Mouse (Mus musculus) E14TG2a.4 (cell line): ENCODE data around the gene Fyco1.

Experiments
- CTCF ChIP-seq: conservative IDR thresholded peaks from 2 replicates; pipeline ENCODE4 v1.5.1; 2014; ENCODE audit warnings: low read length
- POU5F1 ChIP-seq: IDR thresholded peaks from 2 replicates; pipeline ENCODE4 v1.6.1; 2014; ENCODE audit warnings: low read length, borderline replicate concordance

DNA sequence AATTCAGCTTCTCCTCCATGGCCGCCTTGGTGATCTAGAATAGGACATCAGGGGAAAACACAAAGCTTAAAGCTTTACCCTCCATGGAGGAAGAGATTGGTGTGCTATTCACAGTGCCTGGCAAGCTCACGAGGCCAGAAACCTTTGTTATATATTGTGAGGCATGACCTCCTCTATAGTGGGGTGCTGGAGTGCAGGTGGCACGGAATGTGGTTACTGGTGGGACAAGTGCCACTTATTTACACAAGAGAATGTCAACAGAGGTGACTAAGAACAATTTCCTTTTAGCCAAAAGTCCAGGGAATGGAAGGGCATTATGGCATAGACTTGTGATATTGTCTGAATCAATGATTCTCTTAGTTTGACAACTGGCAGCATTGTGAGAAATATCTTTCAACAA lies 25.1 kb downstream of the Fyco1 start:
- no peak for TF ChIP-seq CTCF
- no peak for TF ChIP-seq POU5F1
